ENCODE assay signal across 23 mouse cellular contexts in genomic region chr19:24738786-24739185, GRCm38 (mm10).
"Had no signal": no experiment of that assay in that cellular context is flagged by ENCODE, and none has a peak within 500 bp of the region (broad histone marks: within the 10 kb centered on the region; RNA-seq: fewer than 3 reads in every experiment).

No protein-coding gene starts in this region.

- H3K27ac ChIP-seq: heart, embryonic 15.5 days; hindbrain, embryonic 13.5 days; hindbrain, embryonic 15.5 days; hindbrain, postnatal 0 days; kidney, embryonic 15.5 days; kidney, postnatal 0 days; limb, embryonic 13.5 days; limb, embryonic 15.5 days; liver, embryonic 12.5 days; liver, embryonic 14.5 days had no signal

- H3K4me3 ChIP-seq: heart, embryonic 12.5 days; heart, embryonic 15.5 days; hindbrain, embryonic 13.5 days; hindbrain, embryonic 15.5 days; kidney, embryonic 15.5 days; limb, embryonic 13.5 days; limb, embryonic 15.5 days; liver, embryonic 12.5 days had no signal

- H3K27me3 ChIP-seq: heart, embryonic 12.5 days; heart, embryonic 15.5 days; hindbrain, embryonic 13.5 days; hindbrain, embryonic 15.5 days; kidney, embryonic 15.5 days; limb, embryonic 15.5 days had no signal

- H3K9me3 ChIP-seq: heart, embryonic 12.5 days; heart, embryonic 15.5 days; hindbrain, embryonic 13.5 days; hindbrain, embryonic 15.5 days; kidney, embryonic 15.5 days; limb, embryonic 13.5 days; limb, embryonic 15.5 days; liver, embryonic 12.5 days had no signal

- H3K36me3 ChIP-seq: heart, embryonic 12.5 days; heart, embryonic 15.5 days; hindbrain, embryonic 13.5 days; hindbrain, embryonic 15.5 days; kidney, embryonic 15.5 days; limb, embryonic 13.5 days; limb, embryonic 15.5 days; liver, embryonic 12.5 days had no signal

- H3K9ac ChIP-seq: heart, embryonic 12.5 days; heart, embryonic 15.5 days; hindbrain, embryonic 13.5 days; hindbrain, embryonic 15.5 days; kidney, embryonic 15.5 days; limb, embryonic 13.5 days; limb, embryonic 15.5 days; liver, embryonic 12.5 days; liver, embryonic 14.5 days had no signal

- DNase-seq: gastrocnemius, postnatal 14 days; gastrocnemius, postnatal 36 days; heart, adult 18-20 months; kidney, adult 11 months; kidney, adult 2 months; kidney, adult 9 months; kidney, postnatal 14 days; kidney, postnatal 36 days; layer of hippocampus, adult 9-11 months; layer of hippocampus, postnatal 36 days; left cerebral cortex, postnatal 4 days had no signal

- ATAC-seq: hindbrain, postnatal 0 days; intestine, embryonic 16.5 days; liver, embryonic 12.5 days had no signal

- H3K4me1 ChIP-seq: hindbrain, embryonic 13.5 days; liver, embryonic 12.5 days had no signal

- H3K4me2 ChIP-seq: heart, embryonic 12.5 days; heart, embryonic 15.5 days; hindbrain, embryonic 13.5 days; hindbrain, embryonic 15.5 days; kidney, embryonic 15.5 days; limb, embryonic 13.5 days; limb, embryonic 15.5 days; liver, embryonic 12.5 days had no signal
